Mouse (Mus musculus) spleen, adult 2 months (tissue): ENCODE data around the gene Lonrf2.

Source experiments
- CTCF ChIP-seq: fragments of 200-500 bp; IDR thresholded peaks from 2 replicates; pipeline ENCODE4 v1.5.1; 2011; ENCODE audit warnings: mild to moderate bottlenecking, inconsistent platforms; ENCODE audit not compliant: insufficient read depth, insufficient read length, insufficient replicate concordance; ENCODE audit errors: extremely low read depth
- POLR2A ChIP-seq: fragments of 200-500 bp; IDR thresholded peaks from 2 replicates; pipeline ENCODE4 v1.6.1; 2011; ENCODE audit warnings: low read depth, low read length, inconsistent platforms

GRCm38 (mm10) chr1:38824926-38825325 is 11.6 kb downstream of the Lonrf2 start:
- TF ChIP-seq POLR2A = no peak
- TF ChIP-seq CTCF = no peak
